Mouse (Mus musculus) forebrain, embryonic 10.5 days (tissue): Measurements from ENCODE around the gene Oxsm. TPM values are rescaled to one million over a fixed set of nuclear protein-coding genes. Genes with fewer than 3 reads are reported as not detected.

Experiments
- DNase-seq: peaks from one replicate; pipeline ENCODE4 v3.0.0-alpha.2; 2017; ENCODE audit warnings: low spot score; ENCODE audit errors: extremely low spot score
- H3K27ac ChIP-seq: fragments of 300-500 bp; sonication (generic); 2 replicates; pipeline ENCODE4 v1.5.1; 2016; ENCODE audit warnings: mild to moderate bottlenecking
- H3K27me3 ChIP-seq: fragments of 300-500 bp; sonication (generic); 2 replicates; pipeline ENCODE4 v1.6.1; 2016; ENCODE audit warnings: mild to moderate bottlenecking; ENCODE audit not compliant: poor library complexity, severe bottlenecking
- H3K36me3 ChIP-seq: fragments of 300-500 bp; sonication (generic); replicated peaks from 2 replicates; pipeline ENCODE4 v1.6.1; 2016; ENCODE audit warnings: mild to moderate bottlenecking, moderate library complexity
- H3K4me1 ChIP-seq: fragments of 300-500 bp; sonication (generic); 2 replicates; pipeline ENCODE4 v1.6.1; 2016
- H3K4me3 ChIP-seq: fragments of 300-500 bp; sonication (generic); 2 replicates; pipeline ENCODE4 v1.5.1; 2016; ENCODE audit warnings: mild to moderate bottlenecking, moderate library complexity
- H3K9me3 ChIP-seq: fragments of 300-500 bp; sonication (generic); 2 replicates; pipeline ENCODE4 v1.6.1; 2016; ENCODE audit warnings: mild to moderate bottlenecking, moderate library complexity
- WGBS: fragments of 180-500 bp; shearing (Covaris S2); methylation state at CpG from one replicate; pipeline ENCODE4 v1.1.7; 2016; 5-methylcytosine and 5-hydroxymethylcytosine counted together
- polyA plus RNA-seq: library from polyadenylated mRNA; unstranded; fragments of >200 nt; fragmentation: Nextera tagmentation; extraction: Ambion mirVana; gene quantifications from 2 replicates; pipeline ENCODE4 v1.2.1, GENCODE M21; 2016

The Oxsm gene
- polyA plus RNA-seq, 1 experiment from 2014 or later: 1.6 TPM

GRCm38 (mm10) chr14:16255745-16256144, 6.1 kb upstream of the Oxsm start:
- Histone ChIP-seq H3K27me3 (no peaks in the 10 kb centered on the region), H3K36me3 (0 out of 2 replicates have a peak, but pooled peaks cover 6% of the 10 kb centered on the region)
- WGBS: 91% methylated on average over 3 of the region's 3 CpGs

GRCm38 (mm10) chr14:16250099-16250498, 491 bp upstream of the Oxsm start:
- Histone ChIP-seq H3K36me3 (no peaks in the 10 kb centered on the region), H3K4me1 (peaks cover 20% of the 10 kb centered on the region), H3K27me3 (no peaks in the 10 kb centered on the region), H3K9me3 (no peaks in the 10 kb centered on the region), H3K27ac (no peak overlapping the region), H3K4me3 (peak overlapping the region; percentile 73)
- DNase-seq: no peak
- WGBS: 77% methylated on average over 3 of the region's 3 CpGs

More at GRCm38 (mm10) chr14:16255745-16256144, 6.1 kb upstream of the Oxsm start:
- H3K4me3 ChIP-seq: no peak overlapping the region
- no peak overlapping the region for H3K27ac ChIP-seq
- no peak for DNase-seq
- H3K4me1 ChIP-seq: no peaks in the 10 kb centered on the region
- H3K9me3 ChIP-seq: no peaks in the 10 kb centered on the region

- 18% methylated on average over 9 of the region's 9 CpGs for WGBS
- Histone ChIP-seq H3K4me3 (peak overlapping the region; percentile 73), H3K9me3 (no peaks in the 10 kb centered on the region), H3K36me3 (no peaks in the 10 kb centered on the region), H3K4me1 (peaks cover 24% of the 10 kb centered on the region), H3K27me3 (no peaks in the 10 kb centered on the region), H3K27ac (peak overlapping the region; percentile 97)
- no peak for DNase-seq
Measured at GRCm38 (mm10) chr14:16248603-16249157, 928 bp downstream of the Oxsm start.

- no peak overlapping the region for H3K27ac ChIP-seq
- no peak for DNase-seq
- peaks cover 28% of the 10 kb centered on the region for H3K4me1 ChIP-seq
- no peaks in the 10 kb centered on the region for H3K27me3 ChIP-seq
- peak overlapping the region; percentile 73; the same call in 1 of the 2 replicates for H3K4me3 ChIP-seq
- no peaks in the 10 kb centered on the region for H3K9me3 ChIP-seq
- WGBS: 73% methylated on average over 3 of the region's 3 CpGs
- no peaks in the 10 kb centered on the region for H3K36me3 ChIP-seq
Measured at GRCm38 (mm10) chr14:16248135-16248534, 1.5 kb downstream of the Oxsm start.

GRCm38 (mm10) chr14:16246340-16246912, 3.2 kb downstream of the Oxsm start:
- no peak overlapping the region for H3K27ac ChIP-seq
- DNase-seq: no peak
- H3K27me3 ChIP-seq: no peaks in the 10 kb centered on the region
- no peaks in the 10 kb centered on the region for H3K9me3 ChIP-seq
- WGBS: 81% methylated on average over 2 of the region's 2 CpGs
- no peaks in the 10 kb centered on the region for H3K36me3 ChIP-seq
- H3K4me3 ChIP-seq: no peak overlapping the region
- peaks cover 36% of the 10 kb centered on the region for H3K4me1 ChIP-seq

- no peaks in the 10 kb centered on the region; the same call in 1 of the 2 replicates for H3K36me3 ChIP-seq
- no peaks in the 10 kb centered on the region for H3K9me3 ChIP-seq
- H3K4me1 ChIP-seq: peaks cover 32% of the 10 kb centered on the region
- no peak overlapping the region for H3K27ac ChIP-seq
- H3K27me3 ChIP-seq: no peaks in the 10 kb centered on the region
- no peak for DNase-seq
- H3K4me3 ChIP-seq: no peak overlapping the region
- WGBS: 80% methylated on average over 1 of the region's 1 CpGs
Measured at GRCm38 (mm10) chr14:16245127-16245526, 4.5 kb downstream of the Oxsm start.

GRCm38 (mm10) chr14:16244370-16244769, 5.2 kb downstream of the Oxsm start:
- WGBS: 62% methylated on average over 2 of the region's 2 CpGs
- Histone ChIP-seq H3K36me3 (no peaks in the 10 kb centered on the region; the same call in 1 of the 2 replicates), H3K4me1 (peaks cover 25% of the 10 kb centered on the region), H3K9me3 (no peaks in the 10 kb centered on the region), H3K27me3 (no peaks in the 10 kb centered on the region), H3K4me3 (no peak overlapping the region), H3K27ac (no peak overlapping the region)
- no peak for DNase-seq

GRCm38 (mm10) chr14:16243603-16244209, 5.9 kb downstream of the Oxsm start:
- no peaks in the 10 kb centered on the region; the same call in 1 of the 2 replicates for H3K36me3 ChIP-seq
- H3K4me1 ChIP-seq: peaks cover 20% of the 10 kb centered on the region
- peak overlapping the region; percentile 61 for H3K4me3 ChIP-seq
- peak overlapping the region; percentile 90 for H3K27ac ChIP-seq
- WGBS: 20% methylated on average over 10 of the region's 10 CpGs
- DNase-seq: no peak
- H3K27me3 ChIP-seq: no peaks in the 10 kb centered on the region
- H3K9me3 ChIP-seq: no peaks in the 10 kb centered on the region

- DNase-seq: peak; percentile 82
- 7% methylated on average over 34 of the region's 34 CpGs for WGBS
- no peaks in the 10 kb centered on the region for H3K27me3 ChIP-seq
- no peaks in the 10 kb centered on the region for H3K9me3 ChIP-seq
- peaks cover 16% of the 10 kb centered on the region for H3K4me1 ChIP-seq
- peak overlapping the region; percentile 61 for H3K4me3 ChIP-seq
- no peaks in the 10 kb centered on the region; the same call in 1 of the 2 replicates for H3K36me3 ChIP-seq
- peak overlapping the region; percentile 90 for H3K27ac ChIP-seq
Measured at GRCm38 (mm10) chr14:16242947-16243602, 6.5 kb downstream of the Oxsm start.

- H3K27me3 ChIP-seq: no peaks in the 10 kb centered on the region
- no peaks in the 10 kb centered on the region; the same call in 1 of the 2 replicates for H3K36me3 ChIP-seq
- peaks cover 3% of the 10 kb centered on the region; the same call in 1 of the 2 replicates for H3K9me3 ChIP-seq
- peak overlapping the region; percentile 61 for H3K4me3 ChIP-seq
- H3K4me1 ChIP-seq: peaks cover 16% of the 10 kb centered on the region
- DNase-seq: no peak
- H3K27ac ChIP-seq: peak overlapping the region; percentile 90; the same call in 1 of the 2 replicates
- WGBS: 96% methylated on average over 10 of the region's 10 CpGs
Measured at GRCm38 (mm10) chr14:16242193-16242815, 7.3 kb downstream of the Oxsm start.

- Histone ChIP-seq H3K27ac (no peak overlapping the region), H3K36me3 (no peaks in the 10 kb centered on the region; the same call in 1 of the 2 replicates), H3K27me3 (no peaks in the 10 kb centered on the region), H3K4me1 (no peaks in the 10 kb centered on the region), H3K9me3 (peaks cover 4% of the 10 kb centered on the region; the same call in 1 of the 2 replicates), H3K4me3 (no peak overlapping the region)
- no peak for DNase-seq
- WGBS: 75% methylated on average over 3 of the region's 3 CpGs
Measured at GRCm38 (mm10) chr14:16236466-16236865, 13.1 kb downstream of the Oxsm start.

GRCm38 (mm10) chr14:16233515-16233914, 16.1 kb downstream of the Oxsm start:
- no peaks in the 10 kb centered on the region for H3K4me1 ChIP-seq
- no peak overlapping the region for H3K4me3 ChIP-seq
- no peaks in the 10 kb centered on the region for H3K36me3 ChIP-seq
- no peak for DNase-seq
- H3K27me3 ChIP-seq: no peaks in the 10 kb centered on the region
- H3K27ac ChIP-seq: no peak overlapping the region
- WGBS: 39% methylated on average over 1 of the region's 1 CpGs
- peaks cover 4% of the 10 kb centered on the region; the same call in 1 of the 2 replicates for H3K9me3 ChIP-seq
